Mouse (Mus musculus) limb, embryonic 14.5 days (tissue): ENCODE data around the gene Zfp385c. TPM values are rescaled to one million over a fixed set of nuclear protein-coding genes. Genes with fewer than 3 reads are reported as not detected.
A peak's percentile ranks its signal among the peaks of the same experiment; 100 is the strongest.

Experiments used
- ATAC-seq: fragments of 200-750 bp; cut with Nextera tagmentation; 2 replicates; pipeline ENCODE4 v1.8.0; 2017; ENCODE audit warnings: low read depth, moderate number of reproducible peaks, moderate TSS enrichment; ENCODE audit not compliant: low FRiP score
- DNase-seq: peaks from one replicate; pipeline ENCODE4 v3.0.0-alpha.2; 2015; ENCODE audit warnings: low spot score
- H3K27ac ChIP-seq: fragments of 300-500 bp; sonication (generic); replicated peaks from 2 replicates; pipeline ENCODE4 v1.5.1; 2014; ENCODE audit warnings: low read depth, mild to moderate bottlenecking, low read length, moderate library complexity, mixed read lengths
- H3K27me3 ChIP-seq: fragments of 300-500 bp; sonication (generic); 2 replicates; pipeline ENCODE4 v1.6.1; 2014; ENCODE audit warnings: low read length, mixed read lengths; ENCODE audit not compliant: control insufficient read depth, insufficient read depth
- H3K36me3 ChIP-seq: fragments of 300-500 bp; sonication (generic); 2 replicates; pipeline ENCODE4 v1.6.1; 2014; ENCODE audit warnings: mild to moderate bottlenecking, low read length, moderate library complexity, mixed read lengths; ENCODE audit not compliant: control insufficient read depth, insufficient read depth
- H3K4me1 ChIP-seq: fragments of 300-500 bp; sonication (generic); 2 replicates; pipeline ENCODE4 v1.6.1; 2014; ENCODE audit warnings: antibody characterized with exemption, low read length, mixed read lengths; ENCODE audit not compliant: control insufficient read depth, insufficient read depth
- H3K4me2 ChIP-seq: fragments of 300-500 bp; sonication (generic); replicated peaks from 2 replicates; pipeline ENCODE4 v1.6.1; 2014; ENCODE audit warnings: low read depth, mild to moderate bottlenecking, low read length, moderate library complexity; ENCODE audit not compliant: severe bottlenecking
- H3K4me3 ChIP-seq: fragments of 300-500 bp; sonication (generic); replicated peaks from 2 replicates; pipeline ENCODE4 v1.5.1; 2014; ENCODE audit warnings: low read length
- H3K9ac ChIP-seq: fragments of 300-500 bp; sonication (generic); 2 replicates; pipeline ENCODE4 v1.6.1; 2014; ENCODE audit warnings: mild to moderate bottlenecking, low read depth, low read length, moderate library complexity; ENCODE audit not compliant: severe bottlenecking
- H3K9me3 ChIP-seq: fragments of 300-500 bp; sonication (generic); 2 replicates; pipeline ENCODE4 v1.6.1; 2016; ENCODE audit warnings: low read length; ENCODE audit not compliant: control insufficient read depth
- POLR2A ChIP-seq: fragments of 200-500 bp; IDR thresholded peaks from 2 replicates; pipeline ENCODE4 v1.8.0; 2012; ENCODE audit warnings: inconsistent platforms, mild to moderate bottlenecking, moderate library complexity, borderline replicate concordance; ENCODE audit not compliant: insufficient read depth, insufficient read length; ENCODE audit errors: extremely low read depth
- WGBS: fragments of 180-500 bp; shearing (Covaris S2); extraction: QIAGEN DNeasy Blood & Tissue Kit; methylation state at CpG from one replicate; pipeline ENCODE4 v1.1.7; 2014; 5-methylcytosine and 5-hydroxymethylcytosine counted together
- polyA plus RNA-seq, 2 experiments: library from polyadenylated mRNA; depleted of rRNA in 1 of 2; stranded (reverse) in 1 of 2; unstranded in 1 of 2; fragments of >200 nt; fragmentation: Nextera tagmentation in 1 of 2; extraction: Ambion mirVana in 1 of 2; gene quantifications; 2 replicates each; pipeline versions ENCODE4 v1.2.1 to v1.2.3; 2012 to 2014

The Zfp385c gene
- polyA plus RNA-seq, 2 experiments: 0.72 to 6.4 TPM

DNA sequence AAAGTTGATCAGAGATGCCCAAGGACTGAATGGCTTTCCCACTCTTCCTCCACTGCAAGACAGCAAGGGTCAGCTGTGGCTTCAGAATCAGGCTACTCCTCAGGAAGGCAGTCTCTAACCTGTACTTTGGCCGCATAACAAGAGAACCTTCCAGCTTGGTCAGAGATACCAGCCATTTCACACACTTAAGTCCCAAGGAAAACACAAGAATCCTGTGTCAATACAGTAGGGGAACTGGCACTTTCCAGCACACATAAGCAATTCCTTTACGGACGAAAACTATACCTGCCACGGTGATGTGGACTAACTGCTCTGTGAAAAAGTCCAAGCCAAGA is 44.5 kb upstream of the Zfp385c start:
- DNase-seq (no peak), ATAC-seq (no peak)
- Histone ChIP-seq H3K4me3 (peak overlapping the region; percentile 95), H3K36me3 (peaks cover 8% of the 10 kb centered on the region), H3K27me3 (no peaks in the 10 kb centered on the region), H3K27ac (no peak overlapping the region), H3K9me3 (no peaks in the 10 kb centered on the region), H3K9ac (peak overlapping the region; percentile 93), H3K4me2 (peak overlapping the region; percentile 82), H3K4me1 (peaks cover 7% of the 10 kb centered on the region; the same call in 1 of the 2 replicates)
- TF ChIP-seq POLR2A: no peak
- WGBS: 84% methylated on average over 4 of the region's 4 CpGs

GRCm38 (mm10) chr11:100735954-100736745 is 43.9 kb upstream of the Zfp385c start:
- H3K4me3 ChIP-seq: no peak overlapping the region
- H3K27me3 ChIP-seq: no peaks in the 10 kb centered on the region
- peak overlapping the region; percentile 82; the same call in 1 of the 2 replicates for H3K4me2 ChIP-seq
- peaks cover 8% of the 10 kb centered on the region for H3K36me3 ChIP-seq
- TF ChIP-seq POLR2A: no peak
- peak overlapping the region; percentile 16; the same call in 1 of the 2 replicates for H3K9ac ChIP-seq
- H3K27ac ChIP-seq: no peak overlapping the region
- WGBS: 78% methylated on average over 14 of the region's 14 CpGs
- H3K4me1 ChIP-seq: peaks cover 7% of the 10 kb centered on the region; the same call in 1 of the 2 replicates
- ATAC-seq: no peak
- H3K9me3 ChIP-seq: no peaks in the 10 kb centered on the region
- no peak for DNase-seq

GRCm38 (mm10) chr11:100735134-100735865 is 43.0 kb upstream of the Zfp385c start:
- 90% methylated on average over 9 of the region's 9 CpGs for WGBS
- no peak for DNase-seq
- H3K36me3 ChIP-seq: peaks cover 8% of the 10 kb centered on the region
- ATAC-seq: no peak
- H3K4me1 ChIP-seq: peaks cover 7% of the 10 kb centered on the region; the same call in 1 of the 2 replicates
- no peaks in the 10 kb centered on the region for H3K9me3 ChIP-seq
- no peak overlapping the region for H3K27ac ChIP-seq
- no peak overlapping the region for H3K9ac ChIP-seq
- no peaks in the 10 kb centered on the region for H3K27me3 ChIP-seq
- H3K4me3 ChIP-seq: no peak overlapping the region
- no peak overlapping the region for H3K4me2 ChIP-seq
- TF ChIP-seq POLR2A: no peak

DNA sequence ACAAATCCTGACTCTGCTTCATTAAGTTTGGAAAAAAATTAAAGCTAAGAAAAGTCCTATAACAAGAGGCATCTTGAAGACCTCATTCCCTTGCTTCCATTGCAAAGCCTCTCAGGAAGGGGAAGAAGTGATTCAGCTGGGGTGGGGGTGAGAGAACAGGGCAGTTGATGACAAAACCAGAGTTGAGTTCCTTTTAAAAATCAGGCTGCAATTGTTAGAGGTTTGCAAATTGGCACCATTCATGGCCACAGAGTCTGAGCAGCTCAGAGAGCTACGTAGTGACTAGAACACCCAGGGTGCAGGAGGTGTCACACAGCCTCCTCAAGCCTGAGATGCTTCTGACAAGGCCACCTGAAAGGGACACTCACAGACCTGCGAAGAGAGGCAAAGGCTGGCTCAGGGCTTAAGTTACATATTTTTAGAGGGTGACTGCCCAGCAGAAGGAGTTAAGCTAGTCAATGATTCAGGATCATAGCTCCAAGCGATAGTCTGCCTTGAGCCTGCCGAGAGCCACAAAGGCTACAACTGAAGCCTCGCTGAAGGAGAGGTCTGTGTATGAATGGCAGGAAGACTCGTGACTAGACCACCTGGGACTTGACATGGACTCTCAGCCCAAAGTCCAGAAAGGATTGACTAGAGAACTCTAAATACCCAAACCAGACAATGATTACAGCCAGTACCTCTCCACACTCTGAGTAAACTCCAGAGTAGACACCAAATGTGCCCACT is 38.4 kb upstream of the Zfp385c start:
- Histone ChIP-seq H3K9me3 (no peaks in the 10 kb centered on the region), H3K4me2 (no peak overlapping the region), H3K27me3 (no peaks in the 10 kb centered on the region), H3K36me3 (peaks cover 15% of the 10 kb centered on the region), H3K9ac (no peak overlapping the region), H3K4me3 (no peak overlapping the region), H3K4me1 (no peaks in the 10 kb centered on the region), H3K27ac (no peak overlapping the region)
- WGBS: 74% methylated on average over 6 of the region's 6 CpGs
- ATAC-seq (no peak), DNase-seq (no peak)
- TF ChIP-seq POLR2A: no peak

DNA sequence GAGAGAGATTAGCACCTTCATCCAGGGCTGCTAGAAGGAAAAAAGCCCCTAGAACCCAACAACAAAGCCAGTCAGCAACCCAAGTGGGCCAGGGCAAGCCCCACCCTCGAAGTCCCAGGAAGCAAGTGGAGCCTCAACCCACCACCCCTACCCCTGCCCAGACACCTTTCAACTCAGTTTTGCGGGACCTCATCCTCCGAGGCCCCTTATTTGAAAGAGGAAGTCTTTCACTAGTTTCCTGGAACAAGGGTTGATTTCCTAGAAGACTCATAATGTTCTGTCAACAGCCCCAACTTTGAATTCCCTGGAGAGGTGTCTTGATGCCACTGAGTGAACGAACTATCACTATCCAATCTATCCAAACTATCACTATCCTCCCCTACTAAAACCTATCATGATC is 37.7 kb upstream of the Zfp385c start:
- WGBS: 84% methylated on average over 4 of the region's 4 CpGs
- no peaks in the 10 kb centered on the region for H3K4me1 ChIP-seq
- TF ChIP-seq POLR2A: no peak
- no peak for ATAC-seq
- DNase-seq: no peak
- H3K4me2 ChIP-seq: no peak overlapping the region
- H3K4me3 ChIP-seq: no peak overlapping the region
- H3K27ac ChIP-seq: no peak overlapping the region
- H3K9me3 ChIP-seq: no peaks in the 10 kb centered on the region
- H3K27me3 ChIP-seq: no peaks in the 10 kb centered on the region
- H3K9ac ChIP-seq: no peak overlapping the region
- H3K36me3 ChIP-seq: peaks cover 12% of the 10 kb centered on the region; the same call in 1 of the 2 replicates
